Comparison of ENCODE assay signal across 20 mouse cellular contexts in genomic region chr1:154715596-154715995, GRCm38 (mm10).
DNase-seq lines count a peak whose midpoint lies in the region; TF ChIP-seq lines count a peak whose summit lies in the region.
"Had no signal": no experiment of that assay in that cellular context is flagged by ENCODE, and none has a peak within 500 bp of the region (broad histone marks: within the 10 kb centered on the region; RNA-seq: fewer than 3 reads in every experiment).

No protein-coding gene starts in this region.

- no peaks in the 10 kb centered on the region for H3K79me2 ChIP-seq in heart, adult 2 months (replicated peaks; ENCODE audit: control insufficient read depth, insufficient read depth, low read length)

- H3K27ac ChIP-seq in heart, adult 2 months: no peak overlapping the region
- H3K27ac ChIP-seq: embryonic facial prominence, embryonic 10.5 days; embryonic facial prominence, embryonic 12.5 days; forebrain, embryonic 13.5 days; forebrain, embryonic 15.5 days had no signal

- intact Hi-C loops in heart, adult 2 months (cut with DNase I): no loop called here

- peak; percentile 42 for DNase-seq in gastrocnemius, adult 18-20 months (ENCODE audit: low spot score)
- DNase-seq in gastrocnemius, adult 8-10 months (ENCODE audit: low spot score in 2 of 2): no peak
- DNase-seq in heart, adult 11 months: peak; percentile 81
- no peak for DNase-seq in heart, adult 2 months
- DNase-seq in skeletal muscle tissue, adult 2 months (ENCODE audit: low read depth, low spot score): peak; percentile 32
- DNase-seq: adrenal gland, adult 8-10 months; adrenal gland, postnatal 14 days; adrenal gland, postnatal 36 days; B cell, adult 2 months; cerebellum, adult 11-12 months; cerebellum, adult 2 months; cerebellum, adult 9-10 months; cerebellum, postnatal 10 days; cerebellum, postnatal 25 days had no signal

- no peaks in the 10 kb centered on the region for H3K4me1 ChIP-seq in heart, adult 2 months (ENCODE audit: control insufficient read depth, insufficient read depth, low read length)
- H3K4me1 ChIP-seq: embryonic facial prominence, embryonic 10.5 days; embryonic facial prominence, embryonic 12.5 days had no signal

- no peak for TF ChIP-seq POLR2A in heart, adult 2 months (IDR thresholded peaks at IDR 0.05; ENCODE audit: insufficient read depth, low read depth, low read length)

- H3K27me3 ChIP-seq in heart, adult 2 months (ENCODE audit: control insufficient read depth, insufficient read depth, low read length): no peaks in the 10 kb centered on the region
- H3K27me3 ChIP-seq: CH12.LX; embryonic facial prominence, embryonic 12.5 days; forebrain, embryonic 13.5 days; forebrain, embryonic 15.5 days had no signal

- no peak for TF ChIP-seq EP300 in heart, adult 2 months (IDR thresholded peaks at IDR 0.05; ENCODE audit: insufficient read depth, low read depth, low read length)

- WGBS in heart, adult 2 months: 71% methylated on average over 7 of the region's 7 CpGs

- H3K4me3 ChIP-seq in heart, adult 2 months: no peak overlapping the region
- H3K4me3 ChIP-seq: embryonic facial prominence, embryonic 10.5 days; embryonic facial prominence, embryonic 12.5 days; forebrain, embryonic 13.5 days; forebrain, embryonic 15.5 days had no signal

- TF ChIP-seq CTCF in heart, adult 2 months (IDR thresholded peaks at IDR 0.05): no peak

- no peak overlapping the region for H3K9ac ChIP-seq in heart, adult 2 months (ENCODE audit: low read depth, low read length)
- H3K9ac ChIP-seq: embryonic facial prominence, embryonic 12.5 days; forebrain, embryonic 13.5 days; forebrain, embryonic 15.5 days had no signal

- H3K36me3 ChIP-seq in heart, adult 2 months (ENCODE audit: control insufficient read depth, insufficient read depth, low read length): no peaks in the 10 kb centered on the region
- H3K36me3 ChIP-seq: embryonic facial prominence, embryonic 10.5 days; embryonic facial prominence, embryonic 12.5 days; forebrain, embryonic 15.5 days; G1E had no signal

Comparison
In these comparisons a context has a peak if more than half of its experiments do, and no peak if none do; other contexts are left out.
1. DNase-seq: peak in gastrocnemius, adult 18-20 months (single experiment), heart, adult 11 months (single experiment) and skeletal muscle tissue, adult 2 months (single experiment); none in gastrocnemius, adult 8-10 months (0 of 2) and heart, adult 2 months (0 of 2).